Mouse (Mus musculus) limb, embryonic 11.5 days (tissue): Measurements from ENCODE around the gene Zfp90. TPM values are rescaled to one million over a fixed set of nuclear protein-coding genes. Genes with fewer than 3 reads are reported as not detected.
A peak's percentile ranks its signal among the peaks of the same experiment; 100 is the strongest.

Experiments
- ATAC-seq: fragments of 200-750 bp; cut with Nextera tagmentation; 2 replicates; pipeline ENCODE4 v1.8.0; 2017; ENCODE audit warnings: low read depth; ENCODE audit not compliant: insufficient number of reproducible peaks, low FRiP score, low TSS enrichment
- DNase-seq: peaks from one replicate; pipeline ENCODE4 v3.0.0-alpha.2; 2015; ENCODE audit warnings: low spot score
- H3K27ac ChIP-seq: fragments of 300-500 bp; sonication (generic); replicated peaks from 2 replicates; pipeline ENCODE4 v1.5.1; 2014; ENCODE audit warnings: low read depth, mild to moderate bottlenecking, low read length
- H3K27me3 ChIP-seq: fragments of 300-500 bp; sonication (generic); 2 replicates; pipeline ENCODE4 v1.6.1; 2014; ENCODE audit warnings: mild to moderate bottlenecking, low read length, mixed read lengths; ENCODE audit not compliant: control insufficient read depth, insufficient read depth
- H3K36me3 ChIP-seq: fragments of 300-500 bp; sonication (generic); 2 replicates; pipeline ENCODE4 v1.6.1; 2014; ENCODE audit warnings: mild to moderate bottlenecking, low read length, moderate library complexity, mixed read lengths; ENCODE audit not compliant: control insufficient read depth, insufficient read depth
- H3K4me1 ChIP-seq: fragments of 300-500 bp; sonication (generic); 2 replicates; pipeline ENCODE4 v1.6.1; 2014; ENCODE audit warnings: low read length, mixed read lengths; ENCODE audit not compliant: control insufficient read depth, insufficient read depth
- H3K4me2 ChIP-seq: fragments of 300-500 bp; sonication (generic); 2 replicates; pipeline ENCODE4 v1.6.1; 2014; ENCODE audit warnings: low read depth, mild to moderate bottlenecking, moderate library complexity; ENCODE audit not compliant: severe bottlenecking
- H3K4me3 ChIP-seq: fragments of 300-500 bp; sonication (generic); 2 replicates; pipeline ENCODE4 v1.5.1; 2014; ENCODE audit warnings: low read depth, low read length
- H3K9ac ChIP-seq: fragments of 300-500 bp; sonication (generic); 2 replicates; pipeline ENCODE4 v1.6.1; 2014; ENCODE audit warnings: mild to moderate bottlenecking, low read length
- H3K9me3 ChIP-seq: fragments of 300-500 bp; sonication (generic); 2 replicates; pipeline ENCODE4 v1.6.1; 2016; ENCODE audit warnings: low read length; ENCODE audit not compliant: control insufficient read depth
- WGBS: fragments of 180-500 bp; shearing (Covaris S2); extraction: QIAGEN DNeasy Blood & Tissue Kit; methylation state at CpG from one replicate; pipeline ENCODE4 v1.1.7; 2014; 5-methylcytosine and 5-hydroxymethylcytosine counted together
- polyA plus RNA-seq: library from polyadenylated mRNA; unstranded; fragments of >200 nt; fragmentation: Nextera tagmentation; extraction: Ambion mirVana; gene quantifications from 2 replicates; pipeline ENCODE4 v1.2.1, GENCODE M21; 2014

Zfp90 gene
- polyA plus RNA-seq, 1 experiment from 2014 or later: 29.9 TPM

DNA sequence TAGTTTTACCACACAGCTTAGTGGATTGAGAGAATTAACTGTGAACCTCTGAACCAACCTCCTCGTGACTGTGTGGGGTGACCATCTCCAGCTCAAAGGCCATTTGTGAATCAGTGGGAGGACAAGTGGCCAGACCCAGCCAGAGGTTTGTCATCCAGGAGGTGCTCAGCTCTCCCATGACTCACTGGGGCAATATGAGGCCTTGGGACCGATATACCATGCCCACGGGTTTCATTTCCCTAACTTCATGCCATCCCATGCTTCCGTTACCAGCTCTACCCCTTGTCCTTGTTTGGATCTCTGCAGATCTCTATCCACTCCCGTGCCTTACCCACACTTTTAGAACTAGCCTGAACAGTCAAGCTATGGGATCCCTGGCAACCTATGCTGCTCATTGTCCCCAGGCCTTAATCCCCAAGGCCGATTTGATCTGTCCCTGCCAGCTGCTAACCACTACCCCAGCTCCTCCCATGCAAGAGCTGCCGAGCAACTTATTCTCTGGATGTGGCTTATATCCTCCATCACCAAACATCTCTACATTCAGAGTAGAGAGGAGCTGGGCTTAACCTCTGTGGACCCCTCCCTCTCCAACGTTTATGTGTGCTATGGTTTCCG is 27.2 kb upstream of the Zfp90 start:
- Histone ChIP-seq H3K9ac (no peak overlapping the region), H3K36me3 (no peaks in the 10 kb centered on the region), H3K4me1 (no peaks in the 10 kb centered on the region), H3K27me3 (no peaks in the 10 kb centered on the region), H3K9me3 (no peaks in the 10 kb centered on the region), H3K4me2 (no peak overlapping the region), H3K27ac (no peak overlapping the region), H3K4me3 (no peak overlapping the region)
- WGBS: 87% methylated on average over 9 of the region's 9 CpGs
- ATAC-seq (no peak), DNase-seq (no peak)

DNA sequence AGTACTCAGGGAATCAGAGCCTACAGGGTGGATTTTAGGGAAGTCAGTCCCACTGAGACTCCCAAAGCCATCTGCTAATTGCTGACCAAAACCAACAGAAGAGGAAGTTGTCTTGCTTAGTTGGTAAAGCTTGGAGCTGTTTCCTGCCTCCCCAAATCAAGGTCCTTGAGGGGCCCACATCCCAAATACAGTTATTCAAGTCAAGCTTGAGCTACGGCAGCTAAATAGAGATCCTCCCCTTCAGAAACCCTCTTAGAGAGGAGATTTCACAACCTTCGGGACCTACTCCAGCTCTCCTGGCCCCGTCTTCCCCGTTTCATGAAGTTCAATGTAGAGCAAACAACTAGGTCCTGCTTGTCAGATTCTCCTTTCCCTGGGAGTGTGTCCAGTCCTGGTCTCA is 20.6 kb upstream of the Zfp90 start:
- H3K27ac ChIP-seq: no peak overlapping the region
- H3K4me2 ChIP-seq: no peak overlapping the region
- H3K36me3 ChIP-seq: no peaks in the 10 kb centered on the region
- no peak for ATAC-seq
- no peak overlapping the region for H3K9ac ChIP-seq
- H3K27me3 ChIP-seq: no peaks in the 10 kb centered on the region
- no peak overlapping the region for H3K4me3 ChIP-seq
- H3K9me3 ChIP-seq: no peaks in the 10 kb centered on the region
- no peaks in the 10 kb centered on the region for H3K4me1 ChIP-seq
- DNase-seq: no peak
- WGBS: 91% methylated on average over 4 of the region's 4 CpGs

DNA sequence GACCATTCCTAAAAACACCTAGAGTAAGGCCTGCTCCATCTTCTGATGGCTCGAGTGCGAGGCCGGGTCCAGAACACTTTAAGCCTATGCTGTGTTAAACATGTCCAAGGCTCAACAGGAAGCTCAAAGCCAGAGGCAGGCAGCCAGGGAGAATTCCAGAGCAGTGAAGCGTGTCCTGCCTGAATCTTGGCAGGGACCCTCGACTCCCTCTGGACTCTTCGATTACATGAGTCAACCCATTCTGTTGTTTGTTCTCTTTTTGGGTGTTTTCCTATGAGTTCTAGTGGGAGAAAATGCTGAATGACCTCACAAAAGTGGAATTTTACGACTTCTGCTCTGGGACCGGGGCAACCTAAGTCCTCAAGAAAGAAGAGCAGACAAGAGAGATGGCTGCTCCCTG is 15.4 kb upstream of the Zfp90 start:
- ATAC-seq (no peak), DNase-seq (no peak)
- H3K9me3 ChIP-seq: no peaks in the 10 kb centered on the region
- H3K9ac ChIP-seq: no peak overlapping the region
- 0 out of 2 replicates have a peak, but pooled peaks cover under 1% of the 10 kb centered on the region for H3K4me1 ChIP-seq
- no peak overlapping the region for H3K4me2 ChIP-seq
- H3K4me3 ChIP-seq: no peak overlapping the region
- H3K36me3 ChIP-seq: no peaks in the 10 kb centered on the region
- H3K27ac ChIP-seq: no peak overlapping the region
- H3K27me3 ChIP-seq: no peaks in the 10 kb centered on the region
- 77% methylated on average over 8 of the region's 8 CpGs for WGBS

DNA sequence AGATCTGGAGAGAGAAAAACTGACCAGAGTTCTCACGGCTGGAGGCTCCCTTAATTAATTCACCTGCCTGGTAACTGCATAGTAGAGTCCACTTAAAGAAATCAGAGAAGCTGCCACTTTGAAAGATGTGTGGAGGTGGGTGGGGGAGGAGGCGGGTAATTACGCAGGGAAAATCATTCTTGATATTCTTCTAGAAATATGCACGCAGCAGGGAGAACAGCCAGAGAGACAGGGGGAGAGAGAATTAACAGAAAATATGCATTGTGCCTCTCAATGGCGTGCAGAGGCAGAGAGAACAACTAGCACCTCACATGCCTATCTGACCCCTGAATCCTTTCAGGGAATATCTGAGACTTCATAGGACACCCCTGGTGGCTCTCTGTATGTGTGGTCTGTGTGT is 14.9 kb upstream of the Zfp90 start:
- DNase-seq (no peak), ATAC-seq (no peak)
- Histone ChIP-seq H3K9me3 (no peaks in the 10 kb centered on the region), H3K27me3 (no peaks in the 10 kb centered on the region), H3K4me2 (no peak overlapping the region), H3K4me3 (no peak overlapping the region), H3K4me1 (0 out of 2 replicates have a peak, but pooled peaks cover 3% of the 10 kb centered on the region), H3K36me3 (no peaks in the 10 kb centered on the region), H3K9ac (no peak overlapping the region), H3K27ac (no peak overlapping the region)
- 67% methylated on average over 5 of the region's 5 CpGs for WGBS

DNA sequence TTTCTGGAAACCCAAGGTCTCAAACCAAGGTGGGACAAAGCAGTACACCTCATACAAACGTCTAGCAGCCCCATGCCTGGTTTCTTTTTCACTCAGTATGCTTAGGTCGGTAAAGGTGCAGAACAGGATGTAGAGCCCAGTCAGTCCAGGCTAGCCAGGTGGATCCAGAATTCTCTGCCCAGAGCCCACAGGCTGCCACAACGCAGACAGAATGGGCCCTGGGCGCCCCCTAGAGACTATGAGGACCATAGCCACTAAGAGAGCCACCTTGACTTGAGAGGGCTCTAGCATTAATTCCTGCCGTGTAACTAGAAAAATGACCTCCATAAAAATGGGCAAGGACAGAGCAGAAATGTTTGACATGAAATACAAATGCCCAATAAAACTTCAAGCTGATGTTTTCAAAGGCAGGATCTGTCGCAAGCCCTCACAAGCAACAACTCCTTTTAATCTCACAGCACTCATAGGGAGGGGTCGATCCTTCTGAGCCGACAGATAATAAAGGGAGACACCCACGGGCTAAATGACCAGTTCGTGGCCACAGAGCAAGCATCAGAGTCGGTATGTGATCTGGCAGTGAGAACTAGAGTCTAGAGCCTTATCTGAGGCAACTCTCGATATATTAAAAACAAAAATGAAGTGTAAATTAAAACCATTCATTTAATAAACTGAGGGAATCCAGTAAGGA is 11.7 kb upstream of the Zfp90 start:
- H3K27ac ChIP-seq: no peak overlapping the region
- H3K4me1 ChIP-seq: 0 out of 2 replicates have a peak, but pooled peaks cover 3% of the 10 kb centered on the region
- no peak overlapping the region for H3K9ac ChIP-seq
- no peaks in the 10 kb centered on the region for H3K36me3 ChIP-seq
- ATAC-seq: no peak
- no peak overlapping the region for H3K4me2 ChIP-seq
- H3K4me3 ChIP-seq: no peak overlapping the region
- no peaks in the 10 kb centered on the region for H3K27me3 ChIP-seq
- WGBS: 41% methylated on average over 12 of the region's 12 CpGs
- no peaks in the 10 kb centered on the region for H3K9me3 ChIP-seq
- peak; percentile 69 for DNase-seq

DNA sequence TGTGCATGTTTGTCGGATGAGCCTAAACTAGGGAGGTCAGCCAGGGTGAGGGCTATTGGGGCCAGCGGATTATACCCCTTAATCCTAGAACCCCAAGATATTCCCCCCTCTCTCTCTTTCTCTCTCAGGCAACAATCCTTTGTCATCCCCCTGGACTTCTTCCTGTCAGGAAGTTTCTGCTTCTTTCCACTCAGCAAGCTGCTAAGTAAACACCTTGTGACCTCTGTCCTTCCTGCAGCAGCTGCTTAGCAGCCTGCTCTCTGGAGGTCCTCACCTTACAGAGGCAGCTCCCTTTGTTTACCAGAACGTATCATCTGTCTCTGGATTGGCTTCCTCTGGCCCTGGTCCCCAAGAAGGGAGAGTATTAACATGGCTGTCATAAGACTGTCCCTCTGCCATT is 10.3 kb upstream of the Zfp90 start:
- no peak for ATAC-seq
- Histone ChIP-seq H3K4me2 (no peak overlapping the region), H3K27me3 (no peaks in the 10 kb centered on the region), H3K9me3 (no peaks in the 10 kb centered on the region), H3K9ac (no peak overlapping the region), H3K4me1 (0 out of 2 replicates have a peak, but pooled peaks cover 3% of the 10 kb centered on the region), H3K4me3 (no peak overlapping the region), H3K36me3 (no peaks in the 10 kb centered on the region), H3K27ac (no peak overlapping the region)
- DNase-seq: no peak
- 37% methylated on average over 3 of the region's 3 CpGs for whole genome bisulfite sequencing

DNA sequence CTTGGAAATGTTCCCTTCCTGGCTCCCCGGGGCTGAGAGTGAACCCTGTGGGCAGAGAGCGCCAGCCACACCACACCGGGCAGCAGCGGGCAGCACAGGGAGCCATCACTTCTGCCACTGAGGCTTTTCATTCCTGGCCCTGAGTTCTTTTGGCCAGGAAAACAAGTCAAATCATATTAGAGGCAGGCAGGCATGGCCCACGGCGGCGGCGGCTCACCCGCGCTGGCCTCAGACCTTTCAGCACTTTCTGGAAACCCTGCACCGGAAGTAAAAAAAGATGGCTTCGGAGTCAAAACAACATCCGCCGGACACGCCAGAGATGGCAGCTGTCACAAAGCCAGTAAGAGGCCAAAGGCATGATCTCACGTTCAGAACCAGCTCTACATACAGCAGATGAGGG is 9.3 kb upstream of the Zfp90 start:
- H3K9ac ChIP-seq: no peak overlapping the region
- no peaks in the 10 kb centered on the region for H3K36me3 ChIP-seq
- no peak overlapping the region; the same call in 1 of the 2 replicates for H3K27ac ChIP-seq
- H3K4me1 ChIP-seq: 0 out of 2 replicates have a peak, but pooled peaks cover 3% of the 10 kb centered on the region
- no peaks in the 10 kb centered on the region for H3K27me3 ChIP-seq
- 74% methylated on average over 16 of the region's 16 CpGs for WGBS
- DNase-seq: no peak
- ATAC-seq: no peak
- H3K9me3 ChIP-seq: no peaks in the 10 kb centered on the region
- H3K4me3 ChIP-seq: no peak overlapping the region
- no peak overlapping the region for H3K4me2 ChIP-seq

DNA sequence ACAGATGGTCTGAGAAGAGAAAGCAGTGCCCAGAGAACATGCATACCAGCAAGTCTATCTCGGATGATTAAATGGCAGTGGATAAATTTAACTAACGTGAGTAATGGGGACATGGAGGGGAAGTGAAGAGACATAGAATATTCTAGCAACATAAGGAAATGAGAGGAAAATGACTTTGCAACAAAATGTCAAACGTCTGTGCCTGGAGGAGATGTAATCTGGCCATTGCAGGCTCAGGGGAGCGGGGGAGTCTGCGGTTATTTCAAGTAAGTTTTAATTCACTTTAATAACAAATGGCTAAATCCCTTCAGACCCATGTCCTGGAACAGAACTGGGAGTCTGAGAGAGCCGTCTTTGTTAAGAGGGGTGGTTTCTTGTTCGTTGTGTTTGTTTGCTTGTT is 5.1 kb upstream of the Zfp90 start:
- H3K4me1 ChIP-seq: peaks cover 6% of the 10 kb centered on the region; the same call in 1 of the 2 replicates
- no peak overlapping the region for H3K4me3 ChIP-seq
- no peaks in the 10 kb centered on the region for H3K36me3 ChIP-seq
- 78% methylated on average over 7 of the region's 7 CpGs for WGBS
- DNase-seq (no peak), ATAC-seq (no peak)
- H3K27ac ChIP-seq: no peak overlapping the region
- H3K27me3 ChIP-seq: no peaks in the 10 kb centered on the region
- H3K9me3 ChIP-seq: no peaks in the 10 kb centered on the region
- no peak overlapping the region for H3K4me2 ChIP-seq
- H3K9ac ChIP-seq: no peak overlapping the region
